8 mouse cellular contexts compared by ENCODE assay signal in the genomic region with DNA sequence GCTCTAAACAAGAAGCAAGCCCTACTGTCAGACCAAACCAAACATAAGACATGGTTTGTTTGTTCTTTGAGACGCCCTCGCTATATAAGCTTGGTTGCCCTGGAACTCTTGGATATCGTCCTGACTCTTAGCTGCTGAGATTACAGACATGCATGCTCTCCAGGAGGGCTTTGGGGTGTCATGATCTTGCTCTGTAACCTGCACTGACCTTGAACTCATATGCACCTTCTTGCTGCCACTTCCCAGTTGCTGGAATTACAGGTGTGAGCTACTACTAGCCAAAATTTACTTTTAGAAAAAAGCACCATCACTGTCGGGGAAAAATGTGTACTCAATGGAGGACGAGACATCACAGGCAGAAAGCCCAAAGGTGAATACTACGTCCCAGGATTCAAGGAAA. TPM values are rescaled to one million over a fixed set of nuclear protein-coding genes. Genes with fewer than 3 reads are reported as not detected.
A peak's percentile ranks its signal among the peaks of the same experiment; 100 is the strongest.
DNase-seq lines count a peak whose midpoint lies in the region; ATAC-seq lines count a peak whose summit lies in the region.

No protein-coding gene starts in this region.

- peak overlapping the region in 1 of 2 experiments; percentile 88; a peak in 3 of 4 replicates for H3K27ac ChIP-seq in heart, embryonic 14.5 days (replicated peaks in 1 of 2; ENCODE audit: control insufficient read depth in 1 of 2, insufficient read depth in 1 of 2, low read depth in 2 of 2, low read length in 2 of 2)
- peak overlapping the region; percentile 96 for H3K27ac ChIP-seq in hindbrain, embryonic 12.5 days
- peak overlapping the region; percentile 97 for H3K27ac ChIP-seq in midbrain, embryonic 12.5 days (replicated peaks)

- no peaks in the 10 kb centered on the region for H3K9me3 ChIP-seq in heart, embryonic 14.5 days (ENCODE audit: control insufficient read depth, low read length)
- H3K9me3 ChIP-seq in hindbrain, embryonic 12.5 days (replicated peaks) = no peaks in the 10 kb centered on the region
- H3K9me3 ChIP-seq in midbrain, embryonic 12.5 days = peaks cover 4% of the 10 kb centered on the region; the same call in 1 of the 2 replicates

- peaks cover 8 to 16% of the 10 kb centered on the region in 2 experiments for H3K4me1 ChIP-seq in heart, embryonic 14.5 days (ENCODE audit: control insufficient read depth in 2 of 2, insufficient read depth in 2 of 2, low read length in 2 of 2)
- peaks cover 14% of the 10 kb centered on the region for H3K4me1 ChIP-seq in hindbrain, embryonic 12.5 days
- H3K4me1 ChIP-seq in midbrain, embryonic 12.5 days = peaks cover 17% of the 10 kb centered on the region

- ATAC-seq in heart, embryonic 14.5 days (ENCODE audit: insufficient number of reproducible peaks, insufficient read depth, low FRiP score, low read depth) = no peak
- ATAC-seq in hindbrain, embryonic 12.5 days (ENCODE audit: low FRiP score) = no peak
- no peak for ATAC-seq in midbrain, embryonic 12.5 days (ENCODE audit: low FRiP score, low read depth)

- WGBS in heart, embryonic 14.5 days = 78% methylated on average over 6 of the region's 6 CpGs
- WGBS in hindbrain, embryonic 12.5 days = 83% methylated on average over 6 of the region's 6 CpGs
- WGBS in midbrain, embryonic 12.5 days = 80% methylated on average over 6 of the region's 6 CpGs

- H3K27me3 ChIP-seq in heart, embryonic 14.5 days (ENCODE audit: control insufficient read depth, insufficient read depth, low read length) = no peaks in the 10 kb centered on the region
- no peaks in the 10 kb centered on the region for H3K27me3 ChIP-seq in hindbrain, embryonic 12.5 days
- no peaks in the 10 kb centered on the region for H3K27me3 ChIP-seq in midbrain, embryonic 12.5 days

- DNase-seq in heart, postnatal 36 days = no peak
- peak; percentile 18 for DNase-seq in ZHBTc4 (ENCODE audit: low read depth, low spot score)
- no peak for DNase-seq in layer of hippocampus, adult 9-10 months (ENCODE audit: low spot score)
- no peak for DNase-seq in urinary bladder, postnatal 10 days (ENCODE audit: low spot score)
- no peak for DNase-seq in cerebellum, postnatal 4 days (ENCODE audit: low spot score in 2 of 2)

- intact Hi-C loops in heart, postnatal 36 days (cut with DNase I) = no loop called here

- peaks cover 9% of the 10 kb centered on the region for H3K36me3 ChIP-seq in heart, embryonic 14.5 days (ENCODE audit: control insufficient read depth, insufficient read depth, low read length)
- H3K36me3 ChIP-seq in hindbrain, embryonic 12.5 days = peaks cover 9% of the 10 kb centered on the region
- peaks cover 10% of the 10 kb centered on the region for H3K36me3 ChIP-seq in midbrain, embryonic 12.5 days

- peak overlapping the region; percentile 78 for H3K9ac ChIP-seq in heart, embryonic 14.5 days (ENCODE audit: low read length)
- peak overlapping the region; percentile 77; the same call in 1 of the 2 replicates for H3K9ac ChIP-seq in hindbrain, embryonic 12.5 days
- H3K9ac ChIP-seq in midbrain, embryonic 12.5 days (replicated peaks) = peak overlapping the region; percentile 76

- peak overlapping the region; percentile 89 for H3K4me2 ChIP-seq in heart, embryonic 14.5 days (ENCODE audit: low read length)
- peak overlapping the region; percentile 77 for H3K4me2 ChIP-seq in hindbrain, embryonic 12.5 days (replicated peaks)
- H3K4me2 ChIP-seq in midbrain, embryonic 12.5 days (replicated peaks) = peak overlapping the region; percentile 92

- H3K4me3 ChIP-seq in heart, embryonic 14.5 days (ENCODE audit: control insufficient read depth in 1 of 2, insufficient read depth in 1 of 2, low read depth in 1 of 2, low read length in 2 of 2) = peak overlapping the region; percentile 68 to 69; a peak in 3 of 4 replicates
- peak overlapping the region; percentile 71; the same call in 1 of the 2 replicates for H3K4me3 ChIP-seq in hindbrain, embryonic 12.5 days
- H3K4me3 ChIP-seq in midbrain, embryonic 12.5 days = peak overlapping the region; percentile 72

RNA-seq across cellular contexts. Expression of a gene that starts 0.8 kb away (rescaled TPM):
- polyA plus RNA-seq in heart, embryonic 14.5 days (2014; fragmentation: Nextera tagmentation; extraction: Ambion mirVana) = 23.5 TPM in 2 replicates
- 100 to 1,000 TPM; 304 to 339 TPM for total RNA-seq in heart, postnatal 36 days (2021)
- 31.7 and 32.8 TPM in 2 replicates for polyA plus RNA-seq in hindbrain, embryonic 12.5 days (2016; fragmentation: Nextera tagmentation; extraction: Ambion mirVana)
- polyA plus RNA-seq in midbrain, embryonic 12.5 days (2016; fragmentation: Nextera tagmentation; extraction: Ambion mirVana) = 28.6 and 33.6 TPM in 2 replicates

RNA-seq across cellular contexts. Expression of a gene that starts 7.3 kb away (rescaled TPM):
- polyA plus RNA-seq in heart, embryonic 14.5 days (2014; fragmentation: Nextera tagmentation; extraction: Ambion mirVana) = 7.9 and 9.9 TPM in 2 replicates
- 10 to 100 TPM; 41.2 to 43.2 TPM for total RNA-seq in heart, postnatal 36 days (2021)
- 13.6 and 13.7 TPM in 2 replicates for polyA plus RNA-seq in hindbrain, embryonic 12.5 days (2016; fragmentation: Nextera tagmentation; extraction: Ambion mirVana)
- polyA plus RNA-seq in midbrain, embryonic 12.5 days (2016; fragmentation: Nextera tagmentation; extraction: Ambion mirVana) = 12.9 and 13.5 TPM in 2 replicates

RNA-seq across cellular contexts. Expression of a gene that starts 31.4 kb away (rescaled TPM):
- not detected in 2 replicates for polyA plus RNA-seq in heart, embryonic 14.5 days (2014; fragmentation: Nextera tagmentation; extraction: Ambion mirVana)
- not detected for total RNA-seq in heart, postnatal 36 days (2021)
- polyA plus RNA-seq in hindbrain, embryonic 12.5 days (2016; fragmentation: Nextera tagmentation; extraction: Ambion mirVana) = 0.43 TPM in 1 of 2 replicates, not detected in the other
- not detected in 2 replicates for polyA plus RNA-seq in midbrain, embryonic 12.5 days (2016; fragmentation: Nextera tagmentation; extraction: Ambion mirVana)

RNA-seq across cellular contexts. Expression of a gene that starts 32.1 kb away (rescaled TPM):
- polyA plus RNA-seq in heart, embryonic 14.5 days (2014; fragmentation: Nextera tagmentation; extraction: Ambion mirVana) = 493 and 524 TPM in 2 replicates
- 1,000 to 10,000 TPM; 1,152 to 1,240 TPM for total RNA-seq in heart, postnatal 36 days (2021)
- polyA plus RNA-seq in hindbrain, embryonic 12.5 days (2016; fragmentation: Nextera tagmentation; extraction: Ambion mirVana) = 207 and 208 TPM in 2 replicates
- polyA plus RNA-seq in midbrain, embryonic 12.5 days (2016; fragmentation: Nextera tagmentation; extraction: Ambion mirVana) = 205 and 209 TPM in 2 replicates

RNA-seq across cellular contexts. Expression of a gene that starts 41.7 kb away (rescaled TPM):
- 64.5 and 66.6 TPM in 2 replicates for polyA plus RNA-seq in heart, embryonic 14.5 days (2014; fragmentation: Nextera tagmentation; extraction: Ambion mirVana)
- 10 to 100 TPM; 44.6 to 49.6 TPM for total RNA-seq in heart, postnatal 36 days (2021)
- polyA plus RNA-seq in hindbrain, embryonic 12.5 days (2016; fragmentation: Nextera tagmentation; extraction: Ambion mirVana) = 102 and 104 TPM in 2 replicates
- polyA plus RNA-seq in midbrain, embryonic 12.5 days (2016; fragmentation: Nextera tagmentation; extraction: Ambion mirVana) = 127 and 147 TPM in 2 replicates
